Comparison of ENCODE assay signal across 24 mouse cellular contexts in genomic region chr16:50399775-50400174, GRCm38 (mm10).
"Had no signal": no experiment of that assay in that cellular context is flagged by ENCODE, and none has a peak within 500 bp of the region (broad histone marks: within the 10 kb centered on the region; RNA-seq: fewer than 3 reads in every experiment).

No protein-coding gene starts in this region.

- H3K4me2 ChIP-seq: limb, embryonic 13.5 days; liver, embryonic 12.5 days; liver, embryonic 15.5 days; lung, embryonic 15.5 days; midbrain, embryonic 12.5 days; midbrain, embryonic 15.5 days; neural tube, embryonic 12.5 days; neural tube, embryonic 15.5 days had no signal

- H3K27ac ChIP-seq: layer of hippocampus, adult 2 months; limb, embryonic 10.5 days; limb, embryonic 13.5 days; liver, embryonic 12.5 days; liver, embryonic 15.5 days; lung, embryonic 15.5 days; midbrain, embryonic 12.5 days; midbrain, embryonic 15.5 days; neural tube, embryonic 12.5 days; neural tube, embryonic 15.5 days; stomach, postnatal 0 days had no signal

- ATAC-seq: liver, embryonic 12.5 days; midbrain, embryonic 15.5 days had no signal

- H3K9ac ChIP-seq: limb, embryonic 13.5 days; liver, embryonic 12.5 days; liver, embryonic 15.5 days; lung, embryonic 15.5 days; midbrain, embryonic 12.5 days; midbrain, embryonic 15.5 days; neural tube, embryonic 12.5 days; neural tube, embryonic 15.5 days had no signal

- H3K36me3 ChIP-seq: liver, embryonic 12.5 days; liver, embryonic 15.5 days; lung, embryonic 15.5 days; midbrain, embryonic 12.5 days; midbrain, embryonic 15.5 days; neural tube, embryonic 12.5 days; neural tube, embryonic 15.5 days had no signal

- DNase-seq: kidney, postnatal 25 days; layer of hippocampus, adult 9-11 months; liver; lung, adult 18-20 months; lung, postnatal 10 days; lung, postnatal 36 days; right cerebral cortex, adult 18-20 months; right cerebral cortex, postnatal 14 days; right cerebral cortex, postnatal 4 days; thymus, adult 2 months; thymus, postnatal 14 days; thymus, postnatal 4 days had no signal

- H3K27me3 ChIP-seq: limb, embryonic 13.5 days; liver, embryonic 12.5 days; liver, embryonic 15.5 days; lung, embryonic 15.5 days; megakaryocyte, embryonic 14.5 days; midbrain, embryonic 12.5 days; midbrain, embryonic 15.5 days; neural tube, embryonic 12.5 days; neural tube, embryonic 15.5 days had no signal

- H3K9me3 ChIP-seq: limb, embryonic 10.5 days; limb, embryonic 13.5 days; liver, embryonic 12.5 days; liver, embryonic 15.5 days; lung, embryonic 15.5 days; megakaryocyte, embryonic 14.5 days; midbrain, embryonic 12.5 days; midbrain, embryonic 15.5 days; neural tube, embryonic 12.5 days; neural tube, embryonic 15.5 days had no signal

- H3K4me1 ChIP-seq: limb, embryonic 10.5 days; limb, embryonic 13.5 days; midbrain, embryonic 12.5 days; midbrain, embryonic 15.5 days; neural tube, embryonic 12.5 days; neural tube, embryonic 15.5 days had no signal

- H3K4me3 ChIP-seq: layer of hippocampus, adult 2 months; limb, embryonic 10.5 days; limb, embryonic 13.5 days; liver, embryonic 12.5 days; liver, embryonic 15.5 days; lung, embryonic 15.5 days; megakaryocyte, embryonic 14.5 days; midbrain, embryonic 12.5 days; midbrain, embryonic 15.5 days; neural tube, embryonic 12.5 days; neural tube, embryonic 15.5 days had no signal
